Mouse (Mus musculus): ENCODE data around the gene Ankrd39. TPM values are rescaled to one million over a fixed set of nuclear protein-coding genes. Genes with fewer than 3 reads are reported as not detected.

Ankrd39 gene
- polyA plus RNA-seq, 1 experiment from 2014 or later, result 14.0 TPM

DNA sequence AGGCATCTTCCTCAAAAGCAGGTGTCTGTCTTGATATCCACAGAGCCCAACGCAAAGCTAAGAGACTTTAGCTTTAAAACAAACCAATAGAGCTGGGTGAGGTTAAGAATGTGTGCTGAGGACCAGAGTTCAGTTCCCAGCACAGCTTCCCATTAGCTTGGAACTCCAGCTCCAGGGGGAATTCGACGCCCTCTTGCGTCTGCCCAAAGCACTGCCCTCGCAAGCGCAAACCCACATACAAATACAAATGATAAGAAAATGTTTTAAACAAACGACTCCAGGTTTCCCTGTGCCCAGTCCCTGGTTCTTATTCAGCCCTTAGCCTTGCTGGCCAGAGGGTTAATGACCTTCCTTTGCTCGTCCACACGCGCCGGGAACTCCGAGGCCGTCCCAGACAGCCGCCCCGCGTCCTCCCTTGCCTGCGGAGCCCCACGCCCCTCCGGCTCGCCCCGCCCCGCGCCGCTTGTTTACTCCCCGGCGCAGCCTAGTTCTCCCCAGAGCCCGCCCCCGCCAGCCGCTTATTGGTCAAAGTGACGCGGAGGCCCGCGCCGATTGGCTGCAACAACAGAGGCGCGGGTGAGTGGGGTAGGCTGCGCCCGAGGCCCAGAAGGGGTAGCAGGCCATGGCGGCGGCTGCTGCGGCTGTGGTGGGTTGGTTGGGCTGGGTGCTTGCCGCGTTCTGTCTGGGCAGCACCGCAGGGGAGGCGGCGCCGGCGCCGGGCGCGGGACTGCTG is 35.8 kb downstream of the Ankrd39 start, which contains the start of gene Cnnm3:
Gene Cnnm3 (plus strand): TSS at position 579 of the 733 bp plus-strand sequence.
- Histone ChIP-seq H3K4me3 (ENCODE audit: low read depth, low read length) (peak within 1 kb of the TSS; percentile 80), H3K27me3 (ENCODE audit: control insufficient read depth, insufficient read depth, low read length) (no peaks in the 10 kb centered on the region), H3K27ac (ENCODE audit: low read depth, low read length) (peak within 1 kb of the TSS; percentile 96), H3K9ac (ENCODE audit: low read length) (peak within 1 kb of the TSS; percentile 82), H3K4me2 (peak within 1 kb of the TSS; percentile 61), H3K36me3 (ENCODE audit: control insufficient read depth, insufficient read depth, low read length) (0 out of 2 replicates have a peak, but pooled peaks cover 2% of the 10 kb centered on the region), H3K4me1 (ENCODE audit: control insufficient read depth, insufficient read depth, low read length) (peaks cover 18% of the 10 kb centered on the region; the same call in 1 of the 2 replicates), H3K9me3 (ENCODE audit: control insufficient read depth, low read length) (no peaks in the 10 kb centered on the region)
- WGBS, result under 1% methylated on average over 50 of the region's 51 CpGs
- peak; percentile 98 for ATAC-seq (ENCODE audit: low FRiP score)
- DNase-seq (ENCODE audit: low spot score, missing footprints), result peak; percentile 100

GRCm38 (mm10) chr1:36508238-36508637 is 39.0 kb downstream of the Ankrd39 start:
- no peak for ATAC-seq (ENCODE audit: low FRiP score)

DNA sequence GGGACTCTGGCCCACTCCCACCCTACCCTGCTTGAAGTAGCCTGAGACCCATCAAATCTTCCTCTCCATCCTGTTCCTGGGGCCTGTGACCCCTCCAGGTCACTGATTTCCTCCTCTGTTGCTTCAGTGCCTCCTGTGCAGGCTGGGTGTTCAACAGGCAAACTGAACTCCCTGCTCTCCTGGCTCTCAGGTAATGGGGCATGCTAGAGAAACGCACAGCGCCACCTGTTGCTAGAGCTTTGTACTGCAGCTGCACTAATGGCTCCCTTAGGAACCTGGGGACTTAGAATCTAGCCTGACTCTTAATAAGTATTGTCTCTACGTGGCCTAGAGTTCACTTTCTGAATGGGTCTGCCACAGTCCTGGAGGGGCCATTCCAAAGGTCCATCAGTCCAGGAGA is 46.0 kb downstream of the Ankrd39 start:
- no peak overlapping the region for H3K9ac ChIP-seq (ENCODE audit: low read length)
- H3K4me1 ChIP-seq (ENCODE audit: control insufficient read depth, insufficient read depth, low read length), result no peaks in the 10 kb centered on the region
- DNase-seq (ENCODE audit: low spot score, missing footprints) (peak; percentile 97), ATAC-seq (ENCODE audit: low FRiP score) (no peak)
- no peak overlapping the region for H3K27ac ChIP-seq (ENCODE audit: low read depth, low read length)
- no peaks in the 10 kb centered on the region for H3K9me3 ChIP-seq (ENCODE audit: control insufficient read depth, low read length)
- H3K4me2 ChIP-seq, result no peak overlapping the region
- no peak overlapping the region for H3K4me3 ChIP-seq (ENCODE audit: low read depth, low read length)
- WGBS, result 4% methylated on average over 3 of the region's 3 CpGs
- no peaks in the 10 kb centered on the region for H3K27me3 ChIP-seq (ENCODE audit: control insufficient read depth, insufficient read depth, low read length)
- H3K36me3 ChIP-seq (ENCODE audit: control insufficient read depth, insufficient read depth, low read length), result no peaks in the 10 kb centered on the region

More at GRCm38 (mm10) chr1:36508238-36508637, 39.0 kb downstream of the Ankrd39 start:
- Histone ChIP-seq H3K4me2 (no peak overlapping the region), H3K27ac (ENCODE audit: low read depth, low read length) (no peak overlapping the region), H3K4me3 (ENCODE audit: low read depth, low read length) (no peak overlapping the region), H3K27me3 (ENCODE audit: control insufficient read depth, insufficient read depth, low read length) (no peaks in the 10 kb centered on the region), H3K9me3 (ENCODE audit: control insufficient read depth, low read length) (no peaks in the 10 kb centered on the region), H3K4me1 (ENCODE audit: control insufficient read depth, insufficient read depth, low read length) (peaks cover 3% of the 10 kb centered on the region; the same call in 1 of the 2 replicates), H3K9ac (ENCODE audit: low read length) (no peak overlapping the region), H3K36me3 (ENCODE audit: control insufficient read depth, insufficient read depth, low read length) (no peaks in the 10 kb centered on the region)
- WGBS, result 95% methylated on average over 5 of the region's 5 CpGs
- DNase-seq (ENCODE audit: low spot score, missing footprints), result no peak

DNA sequence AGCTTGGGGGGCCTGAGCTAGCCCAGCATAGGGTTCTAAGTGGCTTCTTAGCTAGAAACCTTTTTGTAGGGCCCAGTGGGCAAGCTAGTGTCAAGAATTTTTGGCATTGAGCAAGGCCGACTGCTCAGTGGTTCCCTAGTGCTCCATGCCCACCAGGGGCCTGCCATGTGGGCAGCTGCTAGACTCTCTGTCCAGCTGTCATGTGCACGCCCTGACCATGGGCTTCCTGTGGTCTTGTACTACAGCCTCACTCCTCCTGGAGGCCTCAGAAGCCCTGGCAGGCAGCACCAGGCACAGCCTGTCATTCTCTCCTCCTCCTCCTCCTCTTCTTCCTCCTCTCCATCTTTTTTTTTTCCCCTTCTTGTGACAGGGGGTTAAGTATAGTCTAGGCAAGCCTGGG is 49.9 kb downstream of the Ankrd39 start:
- H3K27me3 ChIP-seq (ENCODE audit: control insufficient read depth, insufficient read depth, low read length), result no peaks in the 10 kb centered on the region
- 81% methylated on average over 2 of the region's 2 CpGs for WGBS
- DNase-seq (ENCODE audit: low spot score, missing footprints) (peak; percentile 61), ATAC-seq (ENCODE audit: low FRiP score) (no peak)
- H3K27ac ChIP-seq (ENCODE audit: low read depth, low read length), result no peak overlapping the region
- H3K9me3 ChIP-seq (ENCODE audit: control insufficient read depth, low read length), result no peaks in the 10 kb centered on the region
- no peak overlapping the region for H3K9ac ChIP-seq (ENCODE audit: low read length)
- no peaks in the 10 kb centered on the region for H3K36me3 ChIP-seq (ENCODE audit: control insufficient read depth, insufficient read depth, low read length)
- no peak overlapping the region for H3K4me2 ChIP-seq
- no peak overlapping the region for H3K4me3 ChIP-seq (ENCODE audit: low read depth, low read length)
- H3K4me1 ChIP-seq (ENCODE audit: control insufficient read depth, insufficient read depth, low read length), result no peaks in the 10 kb centered on the region; the same call in 1 of the 2 replicates

- ATAC-seq (ENCODE audit: low FRiP score) (no peak), DNase-seq (ENCODE audit: low spot score, missing footprints) (peak; percentile 41)
- no peaks in the 10 kb centered on the region; the same call in 1 of the 2 replicates for H3K4me1 ChIP-seq (ENCODE audit: control insufficient read depth, insufficient read depth, low read length)
- H3K4me3 ChIP-seq (ENCODE audit: low read depth, low read length), result no peak overlapping the region
- H3K9ac ChIP-seq (ENCODE audit: low read length), result no peak overlapping the region
- H3K27ac ChIP-seq (ENCODE audit: low read depth, low read length), result no peak overlapping the region
- H3K27me3 ChIP-seq (ENCODE audit: control insufficient read depth, insufficient read depth, low read length), result no peaks in the 10 kb centered on the region
- H3K36me3 ChIP-seq (ENCODE audit: control insufficient read depth, insufficient read depth, low read length), result no peaks in the 10 kb centered on the region
- H3K4me2 ChIP-seq, result no peak overlapping the region
- H3K9me3 ChIP-seq (ENCODE audit: control insufficient read depth, low read length), result no peaks in the 10 kb centered on the region
- 54% methylated on average over 2 of the region's 2 CpGs for WGBS
Observed at GRCm38 (mm10) chr1:36496719-36497118, 50.5 kb downstream of the Ankrd39 start.

DNA sequence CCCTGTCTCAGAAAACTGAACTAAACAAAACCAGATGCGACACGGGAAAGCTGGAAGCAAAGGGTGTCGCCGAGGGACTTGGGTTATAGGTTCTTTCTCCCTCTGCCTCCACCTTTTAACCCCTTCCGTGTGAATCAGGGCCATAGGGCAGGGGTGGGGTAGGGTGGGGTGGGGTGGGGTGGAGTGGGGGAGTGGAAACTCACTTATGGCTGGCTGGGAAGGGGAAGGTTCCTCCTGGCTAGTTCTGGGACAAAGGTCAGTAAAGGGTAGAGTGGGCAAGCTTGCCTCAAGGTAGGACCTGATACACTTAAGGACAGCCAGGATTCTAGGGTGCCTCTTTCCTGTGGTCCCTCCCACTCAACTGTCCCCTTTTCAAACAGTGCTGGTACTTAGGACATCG is 53.9 kb downstream of the Ankrd39 start:
- Histone ChIP-seq H3K4me3 (ENCODE audit: low read depth, low read length) (no peak overlapping the region), H3K9me3 (ENCODE audit: control insufficient read depth, low read length) (no peaks in the 10 kb centered on the region), H3K9ac (ENCODE audit: low read length) (no peak overlapping the region), H3K27me3 (ENCODE audit: control insufficient read depth, insufficient read depth, low read length) (no peaks in the 10 kb centered on the region), H3K4me1 (ENCODE audit: control insufficient read depth, insufficient read depth, low read length) (no peaks in the 10 kb centered on the region; the same call in 1 of the 2 replicates), H3K36me3 (ENCODE audit: control insufficient read depth, insufficient read depth, low read length) (no peaks in the 10 kb centered on the region), H3K4me2 (no peak overlapping the region), H3K27ac (ENCODE audit: low read depth, low read length) (no peak overlapping the region)
- ATAC-seq (ENCODE audit: low FRiP score) (no peak), DNase-seq (ENCODE audit: low spot score, missing footprints) (peak; percentile 73)
- WGBS, result 71% methylated on average over 6 of the region's 6 CpGs

DNA sequence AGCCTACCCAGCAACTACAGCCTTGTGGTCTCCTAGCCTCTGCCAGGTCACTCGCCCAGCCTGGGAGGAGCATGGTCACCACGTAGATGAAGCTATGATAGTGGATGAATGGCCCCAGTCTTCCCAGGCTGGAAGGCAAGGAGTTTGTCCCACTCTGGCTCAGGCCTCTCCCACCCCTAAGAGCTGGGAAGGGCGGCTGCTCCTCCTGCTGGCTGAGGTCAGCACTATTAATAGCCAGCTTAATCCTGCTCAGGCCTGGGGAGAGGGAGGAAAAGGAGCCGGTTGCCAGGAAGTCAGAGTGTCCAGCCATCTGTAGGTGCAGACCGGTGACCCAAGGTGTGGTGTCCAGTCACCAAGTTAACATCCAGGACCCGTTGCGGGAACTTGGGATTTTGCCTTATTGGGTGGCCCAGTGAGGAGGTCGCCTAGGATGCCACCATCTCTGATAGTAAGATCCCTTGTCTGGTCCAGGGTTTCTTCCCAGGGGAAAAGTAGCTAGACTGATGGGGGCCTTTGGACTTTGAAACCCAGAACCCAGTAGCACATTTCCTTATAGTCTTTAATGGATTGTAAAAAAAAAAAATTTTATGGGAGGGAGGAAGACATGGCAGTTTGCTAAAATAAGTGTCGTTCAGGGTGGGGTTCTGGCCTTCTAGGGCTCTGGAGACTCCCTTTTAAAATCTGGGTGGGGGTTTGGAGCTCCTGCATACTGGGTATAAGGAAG is 54.7 kb downstream of the Ankrd39 start:
- H3K27me3 ChIP-seq (ENCODE audit: control insufficient read depth, insufficient read depth, low read length), result no peaks in the 10 kb centered on the region
- DNase-seq (ENCODE audit: low spot score, missing footprints), result peak; percentile 85
- H3K9me3 ChIP-seq (ENCODE audit: control insufficient read depth, low read length), result no peaks in the 10 kb centered on the region
- H3K9ac ChIP-seq (ENCODE audit: low read length), result no peak overlapping the region
- peak; percentile 77; the same call in 1 of the 2 replicates for ATAC-seq (ENCODE audit: low FRiP score)
- H3K4me1 ChIP-seq (ENCODE audit: control insufficient read depth, insufficient read depth, low read length), result no peaks in the 10 kb centered on the region; the same call in 1 of the 2 replicates
- H3K4me3 ChIP-seq (ENCODE audit: low read depth, low read length), result no peak overlapping the region
- H3K27ac ChIP-seq (ENCODE audit: low read depth, low read length), result no peak overlapping the region
- no peak overlapping the region for H3K4me2 ChIP-seq
- H3K36me3 ChIP-seq (ENCODE audit: control insufficient read depth, insufficient read depth, low read length), result no peaks in the 10 kb centered on the region
- 50% methylated on average over 9 of the region's 9 CpGs for WGBS

DNA sequence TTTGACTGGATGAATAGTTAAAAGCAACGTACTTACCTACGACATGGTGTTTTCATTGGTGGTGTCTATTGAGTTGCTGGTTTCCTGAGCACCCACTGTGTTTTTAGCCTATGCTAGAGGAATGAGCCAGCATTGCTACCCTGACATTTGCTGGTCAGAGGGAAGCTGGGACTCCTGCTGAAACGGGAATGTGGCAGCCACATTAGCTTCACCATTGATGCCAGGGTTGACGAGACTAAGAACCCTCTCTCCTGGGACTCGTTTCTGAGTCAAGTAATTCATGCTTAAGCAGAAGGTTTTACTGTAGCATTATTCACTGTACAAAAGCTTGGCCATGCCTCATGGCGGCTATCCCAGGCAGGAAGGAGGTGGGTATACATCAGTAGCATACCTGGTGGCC is 57.6 kb downstream of the Ankrd39 start:
- 74% methylated on average over 6 of the region's 6 CpGs for WGBS
- Histone ChIP-seq H3K4me1 (ENCODE audit: control insufficient read depth, insufficient read depth, low read length) (no peaks in the 10 kb centered on the region; the same call in 1 of the 2 replicates), H3K4me3 (ENCODE audit: low read depth, low read length) (no peak overlapping the region), H3K4me2 (no peak overlapping the region), H3K9ac (ENCODE audit: low read length) (no peak overlapping the region), H3K27ac (ENCODE audit: low read depth, low read length) (no peak overlapping the region), H3K9me3 (ENCODE audit: control insufficient read depth, low read length) (no peaks in the 10 kb centered on the region), H3K36me3 (ENCODE audit: control insufficient read depth, insufficient read depth, low read length) (no peaks in the 10 kb centered on the region), H3K27me3 (ENCODE audit: control insufficient read depth, insufficient read depth, low read length) (no peaks in the 10 kb centered on the region)
- peak; percentile 64 for DNase-seq (ENCODE audit: low spot score, missing footprints)
- no peak for ATAC-seq (ENCODE audit: low FRiP score)
